Mouse (Mus musculus) cerebral cortex, adult 2 months (tissue): ENCODE data around the gene Ccdc162.

ENCODE experiments used
- WGBS: fragments of 180-500 bp; shearing (Covaris S2); methylation state at CpG from one replicate; pipeline ENCODE4 v1.1.7; 2018; 5-methylcytosine and 5-hydroxymethylcytosine counted together

Gene Ccdc162

DNA sequence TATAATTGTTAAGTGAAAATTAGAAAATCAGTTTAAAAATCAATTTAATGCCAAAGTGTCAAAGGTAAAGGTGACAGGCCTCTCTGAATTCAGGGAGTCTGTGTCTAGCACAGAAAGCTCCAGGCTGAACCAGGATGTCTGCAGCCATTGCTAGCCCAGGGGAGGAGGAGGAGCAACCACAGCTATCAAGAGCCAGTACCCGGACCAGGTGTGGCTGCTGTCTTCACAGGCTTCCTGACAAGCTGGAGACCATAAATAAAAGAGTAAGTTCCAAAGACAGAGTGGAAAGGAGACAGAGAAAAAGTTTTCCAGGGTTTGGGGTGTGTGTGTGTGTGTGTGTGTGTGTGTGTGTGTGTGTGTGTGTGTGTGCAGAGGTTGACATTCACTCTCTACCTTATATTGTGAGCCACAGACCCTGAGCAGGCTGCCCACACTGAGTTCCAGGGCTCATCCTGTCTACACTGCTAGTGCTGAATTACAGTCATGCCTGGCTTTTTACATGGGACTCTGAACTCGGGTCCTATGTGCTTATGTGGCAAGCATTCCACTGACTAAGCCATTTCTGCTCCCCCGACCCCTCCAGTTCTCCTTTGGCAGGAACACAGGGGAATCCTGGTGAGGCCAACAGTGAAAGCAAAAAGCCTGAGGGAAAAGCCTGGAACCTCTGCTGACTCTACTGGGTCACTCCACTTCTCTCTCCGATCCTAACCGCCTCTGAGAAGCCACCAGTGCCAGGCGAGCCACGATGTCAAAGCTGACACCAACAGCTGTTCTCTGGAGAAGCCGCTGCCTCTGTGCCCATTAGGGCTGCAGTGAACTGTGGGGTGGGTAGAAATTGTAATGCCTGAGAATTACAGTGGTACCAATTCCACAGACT lies 140.7 kb downstream of the Ccdc162 start:
- WGBS: 72% methylated on average over 8 of the region's 8 CpGs

DNA sequence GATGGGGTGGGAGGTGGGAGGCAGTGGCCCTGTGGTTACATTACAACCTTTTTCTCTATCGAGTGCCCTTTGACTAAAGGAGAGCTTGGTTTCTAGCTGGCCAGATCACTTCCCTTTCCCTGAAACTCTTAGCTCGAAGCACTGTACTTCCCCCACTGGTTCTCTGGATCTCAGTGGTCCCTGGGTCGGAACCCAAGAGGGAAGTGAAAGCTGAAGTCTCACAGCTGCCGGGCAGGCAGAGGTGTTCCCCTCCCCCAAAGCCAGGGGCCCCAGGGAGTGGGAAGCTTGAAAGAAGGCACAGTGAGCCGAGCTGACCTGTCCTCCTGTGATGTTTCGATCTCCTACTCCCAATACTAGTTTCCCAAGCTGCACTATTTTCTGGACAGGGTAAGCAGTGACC lies 143.2 kb downstream of the Ccdc162 start:
- WGBS: 40% methylated on average over 6 of the region's 6 CpGs

DNA sequence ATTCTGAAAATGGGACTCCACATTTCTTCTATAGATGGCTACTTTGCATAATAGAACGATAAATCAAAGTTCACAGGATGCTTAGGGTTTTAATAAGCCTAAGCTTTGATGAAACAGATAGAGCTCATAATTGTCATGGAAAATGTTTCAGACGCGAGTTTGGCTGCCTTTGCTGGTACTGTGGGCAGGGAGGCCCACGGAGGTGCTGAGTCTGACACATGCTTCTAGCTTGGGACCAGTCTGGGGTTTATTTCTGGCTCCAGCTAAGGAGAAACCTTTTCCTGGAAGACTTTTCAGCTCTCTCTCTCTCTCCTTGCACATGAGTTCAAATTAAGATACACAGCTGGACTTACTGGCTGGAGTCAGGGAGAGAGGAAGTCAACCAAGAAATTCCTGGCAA lies 144.2 kb downstream of the Ccdc162 start:
- WGBS: 41% methylated on average over 4 of the region's 4 CpGs

- 82% methylated on average over 4 of the region's 4 CpGs for WGBS
Observed at GRCm38 (mm10) chr10:41571065-41571464, 145.4 kb downstream of the Ccdc162 start.

DNA sequence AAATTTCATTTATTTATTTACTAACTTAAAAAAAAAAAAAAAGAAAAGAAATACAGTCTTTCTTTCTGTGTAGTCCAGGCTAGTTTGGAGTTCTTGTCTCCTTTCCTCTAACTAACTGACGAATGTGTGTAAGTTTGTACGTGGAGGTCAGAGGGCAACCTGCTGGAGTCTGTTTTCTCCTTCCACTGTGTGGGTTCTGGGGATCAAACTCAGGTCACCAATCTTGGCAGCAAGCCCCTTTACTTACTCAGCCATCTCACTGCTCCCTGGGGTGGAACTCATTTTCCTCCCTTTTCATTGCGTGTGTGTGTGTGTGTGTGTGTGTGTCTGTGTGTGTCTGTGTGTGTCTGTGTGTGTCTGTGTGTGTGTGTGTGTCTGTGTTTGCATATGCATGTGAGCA lies 148.1 kb downstream of the Ccdc162 start:
- 74% methylated on average over 3 of the region's 3 CpGs for WGBS

DNA sequence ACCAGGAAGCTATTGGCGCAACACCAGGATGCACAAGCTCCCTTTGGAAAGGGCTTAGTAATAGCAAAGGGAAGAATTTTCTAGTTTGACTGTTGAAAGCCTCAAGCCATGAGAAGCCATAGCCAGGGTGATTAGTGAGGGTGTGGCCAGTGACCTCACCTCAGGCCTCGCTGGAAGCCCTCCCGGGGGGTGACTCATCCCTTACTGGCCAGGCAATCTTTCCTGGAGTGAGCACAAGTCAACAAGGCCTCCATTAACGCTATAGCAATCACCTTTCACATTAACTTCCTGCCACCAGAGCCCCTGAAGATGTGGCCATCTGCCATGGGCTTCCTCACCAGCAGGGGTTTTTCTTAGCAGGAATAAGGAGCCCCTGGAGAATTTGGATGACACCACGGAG lies 151.3 kb downstream of the Ccdc162 start:
- 58% methylated on average over 5 of the region's 5 CpGs for WGBS

DNA sequence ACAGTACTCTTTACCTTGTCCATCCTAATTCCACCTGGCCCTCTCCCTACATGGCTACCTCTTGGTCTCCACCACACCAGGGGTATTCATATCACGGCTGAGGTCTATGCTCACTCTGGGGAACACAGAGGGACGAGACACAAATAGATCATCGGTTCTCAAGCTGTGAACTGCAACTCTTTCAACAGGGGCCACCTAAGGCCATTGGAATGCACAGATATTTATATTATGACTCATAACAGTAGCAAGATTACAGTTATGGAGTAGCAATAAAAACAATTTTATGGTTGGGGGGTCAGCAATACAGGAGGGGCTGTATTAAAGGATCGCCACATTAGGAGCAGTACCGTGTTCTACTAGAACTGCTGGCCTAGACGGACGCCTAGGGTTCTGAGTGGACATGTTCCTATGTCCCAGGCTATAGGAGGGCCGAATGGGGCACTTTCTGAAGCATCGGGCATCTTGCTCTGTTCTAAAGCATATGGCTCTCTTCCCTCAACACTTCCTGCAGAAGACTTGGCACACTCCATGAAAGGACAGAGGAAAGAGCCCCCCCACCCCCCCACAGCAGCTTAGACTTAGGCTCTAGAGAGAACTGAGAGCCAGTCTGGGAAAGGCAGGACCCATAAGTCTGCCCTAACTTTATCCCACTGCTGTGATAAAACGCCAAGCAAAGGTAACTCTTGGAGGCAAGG lies 154.6 kb downstream of the Ccdc162 start:
- 92% methylated on average over 10 of the region's 10 CpGs for WGBS

DNA sequence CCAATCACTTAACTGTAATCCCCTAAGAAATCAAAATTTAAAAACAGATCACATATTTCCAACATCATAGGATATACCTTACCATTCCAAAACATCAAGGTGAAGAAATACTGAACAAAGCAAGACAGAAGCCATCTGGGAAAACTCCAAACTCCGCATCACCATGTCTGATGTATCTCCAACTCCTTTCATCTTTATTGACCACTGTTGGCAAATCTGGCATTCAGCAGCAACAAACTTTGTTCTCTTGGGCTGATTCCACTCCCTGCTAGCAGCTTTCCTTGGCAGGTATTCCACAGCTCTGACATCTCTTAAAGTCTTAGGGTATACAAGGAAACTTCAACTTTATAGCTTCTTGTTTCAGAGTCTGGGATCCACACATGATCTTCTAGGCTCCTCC lies 158.0 kb downstream of the Ccdc162 start:
- 96% methylated on average over 1 of the region's 1 CpGs for WGBS

DNA sequence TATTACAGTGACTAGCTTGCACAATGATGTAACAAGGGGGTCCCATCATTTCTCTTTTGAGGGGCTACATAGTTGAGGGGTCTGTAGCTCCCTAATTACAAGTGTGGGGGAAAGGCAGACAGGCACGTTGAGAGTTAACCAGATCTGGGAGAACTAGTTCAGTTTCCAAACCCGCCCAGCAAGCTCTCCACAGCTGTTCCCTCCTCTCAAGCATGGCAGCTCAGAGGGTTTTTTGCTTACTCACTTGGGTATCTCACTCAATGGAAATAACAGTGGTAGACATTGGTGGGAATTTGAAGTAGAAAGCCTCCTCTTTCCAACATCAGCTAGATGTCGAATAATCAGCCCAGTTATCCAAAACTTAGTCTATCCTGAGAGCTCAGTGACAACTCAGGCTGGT lies 161.4 kb downstream of the Ccdc162 start:
- WGBS: 94% methylated on average over 3 of the region's 3 CpGs

DNA sequence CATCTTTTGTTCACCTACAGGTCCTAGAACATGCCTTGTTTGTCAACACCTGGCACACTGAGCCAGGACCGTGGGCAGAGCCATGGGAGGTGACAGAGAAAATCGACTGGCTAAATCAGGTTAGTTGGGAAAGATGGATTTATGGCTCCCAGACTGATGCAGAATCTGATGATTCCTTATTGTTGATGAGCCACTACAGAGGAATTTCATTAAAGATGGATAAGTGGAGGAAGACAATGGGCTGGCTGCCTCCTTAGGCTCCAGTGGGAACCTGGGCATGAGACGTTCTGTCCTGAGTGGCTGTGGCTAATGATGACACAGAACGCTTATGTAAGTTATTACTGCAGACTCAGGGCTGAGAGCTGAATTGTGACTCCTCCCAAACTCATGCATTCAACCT lies 162.7 kb downstream of the Ccdc162 start:
- WGBS: 62% methylated on average over 4 of the region's 4 CpGs

DNA sequence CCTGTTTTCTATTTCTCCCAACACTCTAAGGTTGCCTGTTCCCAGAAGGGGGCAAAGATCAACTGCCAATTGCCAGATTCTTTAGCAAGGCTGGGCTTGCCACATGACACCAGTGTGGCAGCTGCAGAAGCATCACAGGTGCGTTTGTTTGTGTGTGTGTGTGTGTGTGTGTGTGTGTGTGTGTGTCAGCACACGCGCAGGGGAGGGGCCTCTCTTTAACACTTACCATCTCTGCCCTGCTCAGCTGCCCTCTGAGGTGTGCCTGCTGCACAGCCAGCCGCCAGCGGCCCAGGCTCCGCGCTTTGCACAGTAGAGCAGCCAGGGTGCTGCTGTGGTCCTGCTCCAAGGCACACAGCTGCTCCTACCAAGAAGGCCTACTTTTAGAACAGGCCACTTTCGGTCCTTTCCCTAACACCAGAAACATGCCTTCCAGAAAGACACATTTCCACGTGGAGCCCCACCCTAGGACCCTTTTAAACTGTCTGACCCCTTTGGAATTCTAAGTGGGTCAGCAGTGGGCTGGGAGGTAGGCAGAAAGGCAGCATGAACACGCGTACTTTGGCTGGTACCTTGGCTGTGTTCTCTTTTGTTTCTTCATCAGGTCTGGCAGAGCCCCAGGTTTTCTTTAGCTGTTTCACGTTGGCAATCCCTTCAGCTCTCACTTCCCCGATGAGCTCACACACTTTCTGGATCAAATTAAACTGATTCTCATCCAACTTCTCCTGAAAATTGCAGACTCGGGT lies 163.4 kb downstream of the Ccdc162 start:
- WGBS: 32% methylated on average over 14 of the region's 14 CpGs

DNA sequence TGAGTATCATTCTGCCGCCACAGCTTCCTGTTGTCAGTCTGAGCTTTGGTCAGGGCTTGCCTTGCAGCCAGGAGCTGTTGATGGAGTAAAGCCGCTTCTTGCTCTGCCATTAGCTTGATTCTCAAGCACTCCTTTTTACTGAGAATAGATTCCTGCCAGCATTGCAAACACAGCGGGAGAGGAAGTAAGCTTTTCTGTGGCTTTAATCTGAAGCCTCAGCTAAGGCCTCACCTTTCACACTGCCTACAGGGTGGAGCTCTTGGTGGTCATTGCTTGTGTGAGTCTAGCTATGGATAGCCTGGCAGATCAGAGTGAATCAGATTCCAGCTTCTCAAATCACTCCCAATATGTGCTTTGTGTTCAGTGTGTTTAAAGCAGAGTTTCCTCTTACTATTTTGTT lies 164.1 kb downstream of the Ccdc162 start:
- WGBS: 61% methylated on average over 3 of the region's 3 CpGs

DNA sequence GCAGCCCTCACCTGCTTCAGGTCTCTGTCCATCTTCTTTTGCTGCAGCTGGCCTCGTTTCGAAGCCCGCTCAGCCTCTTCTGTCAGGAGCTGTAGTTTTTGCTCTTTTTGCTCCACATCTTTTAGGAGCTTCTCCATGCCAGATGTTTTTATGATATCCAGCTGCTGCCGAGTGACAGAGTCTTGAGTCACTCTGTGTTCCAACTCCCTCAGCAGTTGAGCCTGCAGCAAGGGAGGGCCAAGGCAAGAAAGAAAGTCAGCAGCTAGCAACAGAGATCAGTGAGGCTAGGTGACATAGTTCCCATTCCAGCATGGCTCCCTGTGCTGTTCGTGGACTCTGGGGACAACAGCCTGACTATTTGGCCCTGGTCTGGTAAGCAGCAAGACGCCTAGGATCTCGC lies 165.7 kb downstream of the Ccdc162 start:
- 83% methylated on average over 7 of the region's 7 CpGs for WGBS

GRCm38 (mm10) chr10:41546396-41547165 lies 169.9 kb downstream of the Ccdc162 start:
- WGBS: 75% methylated on average over 13 of the region's 13 CpGs

- WGBS: 80% methylated on average over 7 of the region's 7 CpGs
Observed at GRCm38 (mm10) chr10:41545224-41545755, 171.1 kb downstream of the Ccdc162 start.

DNA sequence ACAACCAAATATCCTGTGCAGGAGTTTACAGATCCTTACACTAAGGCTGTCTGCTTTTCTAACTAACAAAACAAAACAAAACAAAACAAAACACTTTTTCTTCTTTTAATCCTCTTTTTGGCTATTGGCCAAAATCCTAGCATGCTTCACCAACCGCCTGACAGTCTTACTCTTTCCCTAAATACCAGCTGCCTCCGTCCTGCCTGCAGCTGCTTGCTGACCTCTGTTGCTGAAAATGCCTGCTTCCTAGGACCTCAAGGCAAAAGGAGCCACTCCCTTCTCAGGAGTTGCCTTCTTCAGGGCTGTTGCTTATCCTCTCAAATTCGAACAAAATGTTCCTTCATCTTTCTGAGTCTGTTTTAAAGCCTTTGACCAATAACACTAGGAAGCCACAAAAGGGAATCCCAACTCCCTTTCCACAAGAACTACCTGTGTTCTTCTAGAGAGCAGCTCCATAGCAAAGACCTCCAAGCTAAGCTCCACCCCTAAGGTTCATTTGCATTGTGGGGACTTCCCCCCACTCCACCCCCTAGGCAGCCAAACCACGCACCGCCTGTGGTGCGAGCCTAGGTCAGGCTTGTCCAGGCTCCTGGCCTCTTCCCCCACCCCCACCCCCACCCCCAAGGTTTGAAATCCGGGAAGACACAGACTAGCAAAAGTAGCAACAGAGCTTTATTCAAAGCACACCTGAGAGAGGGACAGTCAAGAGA lies 171.8 kb downstream of the Ccdc162 start:
- 28% methylated on average over 7 of the region's 7 CpGs for WGBS

- 77% methylated on average over 2 of the region's 2 CpGs for WGBS
Observed at GRCm38 (mm10) chr10:41543844-41544243, 172.6 kb downstream of the Ccdc162 start.

DNA sequence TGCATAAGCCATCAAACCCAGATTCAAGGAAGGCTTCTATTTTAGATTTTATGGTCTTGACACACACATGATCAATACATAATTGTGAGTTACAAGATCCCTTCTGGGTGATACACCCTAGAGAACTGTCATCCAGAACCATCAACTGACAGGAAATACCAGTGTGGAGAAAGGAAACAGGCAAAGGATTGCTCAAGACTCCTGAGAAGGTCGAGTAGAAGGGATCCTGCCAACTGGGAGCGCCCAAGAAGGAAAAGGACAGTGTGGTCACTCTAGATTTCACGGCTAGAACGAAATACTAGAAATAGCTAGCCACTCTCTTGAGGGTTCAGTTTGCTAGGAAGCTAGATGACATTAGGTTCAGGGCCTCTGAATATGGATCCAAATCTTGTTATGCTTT lies 173.0 kb downstream of the Ccdc162 start:
- 86% methylated on average over 4 of the region's 4 CpGs for WGBS

- 98% methylated on average over 6 of the region's 6 CpGs for WGBS
Observed at GRCm38 (mm10) chr10:41542057-41542456, 174.4 kb downstream of the Ccdc162 start.

DNA sequence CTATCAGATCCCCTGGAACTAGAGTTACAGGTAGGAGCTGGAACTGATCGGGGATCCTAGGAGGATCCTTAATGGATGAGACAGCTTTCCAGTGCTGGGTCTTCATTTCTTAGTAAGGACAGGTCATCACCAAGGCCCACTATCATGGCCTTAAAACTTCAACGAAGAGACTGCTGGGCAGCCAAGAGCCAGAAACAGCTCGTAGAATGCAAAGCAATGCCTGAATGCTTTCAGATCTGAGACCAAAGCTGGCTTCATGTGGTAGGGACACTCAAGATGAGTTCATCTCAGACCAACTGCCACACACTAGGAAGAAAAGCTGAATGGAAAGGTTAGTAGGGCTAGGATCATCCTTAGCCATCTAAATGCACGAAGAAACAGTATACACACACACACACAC lies 177.4 kb downstream of the Ccdc162 start:
- 97% methylated on average over 4 of the region's 4 CpGs for WGBS

DNA sequence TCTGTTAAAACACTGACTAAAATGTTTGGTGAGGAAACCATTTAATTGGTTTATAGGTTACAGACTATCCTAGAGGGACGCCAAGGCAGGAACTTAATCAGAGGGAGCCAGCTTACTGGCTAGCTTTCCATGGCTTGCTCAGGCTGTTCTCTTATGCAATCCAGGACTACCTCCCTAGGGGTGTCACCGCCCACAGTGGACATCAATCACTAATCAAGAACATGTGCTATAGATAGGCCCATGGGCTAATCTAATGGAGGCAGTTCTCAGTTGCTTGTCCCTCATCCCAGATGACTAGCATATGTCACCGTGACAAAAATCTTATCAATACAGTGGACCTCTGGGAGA lies 178.5 kb downstream of the Ccdc162 start:
- 98% methylated on average over 3 of the region's 3 CpGs for WGBS
